Mouse (Mus musculus): Measurements from ENCODE around the gene Pdik1l. TPM values are rescaled to one million over a fixed set of nuclear protein-coding genes. Genes with fewer than 3 reads are reported as not detected.

The Pdik1l gene
- total and polyA plus RNA-seq, 3 experiments, result 12.1 to 14.6 (median 13.7) TPM

DNA sequence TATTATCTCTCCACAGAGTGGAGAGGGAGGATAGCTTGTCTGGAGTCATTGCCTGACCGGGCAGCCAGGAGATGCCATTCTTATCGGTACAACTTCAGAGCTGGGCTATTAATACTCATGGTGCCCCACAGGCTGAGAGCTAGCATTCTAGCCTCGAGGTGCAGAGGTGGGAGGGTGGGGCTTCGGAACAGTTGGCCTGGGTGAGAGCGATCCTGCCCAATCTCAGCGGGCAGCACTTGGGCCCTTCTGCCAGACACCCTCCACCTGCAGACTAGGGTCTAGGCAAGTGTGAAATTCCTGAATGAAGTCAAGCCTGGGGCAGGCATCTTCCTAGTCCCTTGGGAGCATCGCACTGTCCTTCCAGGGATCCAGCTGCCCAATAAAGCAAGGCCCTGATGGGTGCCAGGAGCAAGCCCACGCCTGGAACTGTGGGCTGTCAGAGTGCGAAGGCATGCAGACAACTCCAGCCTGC, 6.0 kb upstream of the Pdik1l start:
- in situ Hi-C loops (cut with MboI; ENCODE audit: low pct_ligation_motif_present, low pct_unique_long_range_greater_than_20kb, low sequenced_read_pairs), result no loop called here
- peaks cover 3% of the 10 kb centered on the region for H3K9me3 ChIP-seq (replicated peaks; ENCODE audit: low read length)
- TF ChIP-seq MAZ (IDR thresholded peaks at IDR 0.05; ENCODE audit: low read depth, low read length), result no peak
- no peak for TF ChIP-seq JUND (conservative IDR thresholded peaks at IDR 0.05; ENCODE audit: low read depth, low read length)
- TF ChIP-seq MAX (IDR thresholded peaks at IDR 0.05; ENCODE audit: low read length), result no peak
- no peak for TF ChIP-seq ETS1 (conservative IDR thresholded peaks at IDR 0.05; ENCODE audit: low read depth, low read length)
- TF ChIP-seq RCOR1 (conservative IDR thresholded peaks at IDR 0.05; ENCODE audit: low read depth, low read length), result no peak
- TF ChIP-seq HCFC1 (IDR thresholded peaks at IDR 0.05; ENCODE audit: low read depth, low read length), result no peak
- no peak for TF ChIP-seq MXI1 (IDR thresholded peaks at IDR 0.05; ENCODE audit: low read depth, low read length)
- TF ChIP-seq NELFE (IDR thresholded peaks at IDR 0.05; ENCODE audit: low read depth, low read length), result no peak
- no peak for TF ChIP-seq TBP (conservative IDR thresholded peaks at IDR 0.05; ENCODE audit: low read depth, low read length)
- H3K4me1 ChIP-seq (ENCODE audit: control insufficient read depth in 1 of 2, insufficient read depth in 2 of 2), result peaks cover 0 to 2% of the 10 kb centered on the region in 2 experiments; a peak in 2 of 4 replicates
- H3K36me3 ChIP-seq (replicated peaks in 1 of 2; ENCODE audit: control insufficient read depth in 1 of 2, insufficient read depth in 1 of 2, low read length in 1 of 2), result no peaks in the 10 kb centered on the region
- H3K27ac ChIP-seq (ENCODE audit: insufficient read depth, low read depth), result no peak overlapping the region
- no peak for DNase-seq (ENCODE audit: extremely low read depth)
- H3K27me3 ChIP-seq (replicated peaks), result peaks cover 10% of the 10 kb centered on the region
- H3K79me2 ChIP-seq (replicated peaks; ENCODE audit: control insufficient read depth, extremely low read depth, insufficient read depth, poor library complexity, severe bottlenecking), result no peaks in the 10 kb centered on the region
- dilution Hi-C loops (cut with MboI; ENCODE audit: extremely low pct_ligation_motif_present, extremely low pct_unique_long_range_greater_than_20kb, low sequenced_read_pairs), result no loop called here
- no peak overlapping the region for H3K4me2 ChIP-seq (ENCODE audit: insufficient read depth, low read depth, poor library complexity, severe bottlenecking)
- H3K4me3 ChIP-seq (replicated peaks in 1 of 3; ENCODE audit: low read depth in 2 of 3, low read length in 2 of 3, poor library complexity in 1 of 3), result no peak overlapping the region
- H3K9ac ChIP-seq (ENCODE audit: insufficient read depth, low read depth), result no peak overlapping the region

DNA sequence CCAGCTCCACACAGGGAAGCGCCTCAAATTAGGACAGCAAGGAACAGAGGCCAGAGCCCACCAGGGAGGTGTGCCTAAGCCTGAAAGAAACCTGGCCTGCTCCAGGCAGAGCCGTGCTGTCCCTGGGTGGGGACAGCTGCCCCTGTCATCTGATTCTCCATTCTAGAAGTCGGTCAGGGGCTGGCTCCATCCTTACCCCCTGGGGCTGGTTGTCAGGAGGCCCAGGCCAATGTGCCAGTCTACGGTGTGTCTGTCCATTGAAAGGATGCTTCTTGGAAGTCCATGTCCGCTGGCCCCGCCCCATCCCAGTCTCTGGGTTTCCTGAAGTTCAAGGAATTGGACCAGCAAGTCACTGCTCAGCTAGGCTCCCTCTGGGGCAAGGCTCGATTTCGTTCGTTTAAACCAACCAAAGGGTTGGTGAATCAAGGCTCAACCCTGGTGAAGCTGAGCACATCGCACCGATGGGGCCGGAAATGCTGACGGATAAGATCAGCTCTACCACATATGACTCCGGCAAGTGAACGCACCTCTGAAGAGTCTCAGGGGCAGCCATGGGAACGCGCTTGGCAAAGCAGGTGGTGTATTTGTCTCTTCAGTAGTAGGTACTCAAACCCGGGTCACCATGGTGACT, 5.5 kb upstream of the Pdik1l start:
- no peak overlapping the region for H3K9ac ChIP-seq (ENCODE audit: insufficient read depth, low read depth)
- dilution Hi-C loops (cut with MboI; ENCODE audit: extremely low pct_ligation_motif_present, extremely low pct_unique_long_range_greater_than_20kb, low sequenced_read_pairs) (no loop called here), in situ Hi-C loops (cut with MboI; ENCODE audit: low pct_ligation_motif_present, low pct_unique_long_range_greater_than_20kb, low sequenced_read_pairs) (no loop called here)
- peaks cover 3% of the 10 kb centered on the region for H3K9me3 ChIP-seq (replicated peaks; ENCODE audit: low read length)
- H3K27me3 ChIP-seq (replicated peaks), result peaks cover 10% of the 10 kb centered on the region
- DNase-seq (ENCODE audit: extremely low read depth), result no peak
- no peak overlapping the region for H3K4me2 ChIP-seq (ENCODE audit: insufficient read depth, low read depth, poor library complexity, severe bottlenecking)
- no peak overlapping the region for H3K4me3 ChIP-seq (replicated peaks in 1 of 3; ENCODE audit: low read depth in 2 of 3, low read length in 2 of 3, poor library complexity in 1 of 3)
- no peak overlapping the region for H3K27ac ChIP-seq (ENCODE audit: insufficient read depth, low read depth)
- TF ChIP-seq E2F4 (IDR thresholded peaks at IDR 0.05; ENCODE audit: insufficient replicate concordance, low read depth, low read length), result no peak
- no peak for TF ChIP-seq TBP (conservative IDR thresholded peaks at IDR 0.05; ENCODE audit: low read depth, low read length)
- TF ChIP-seq RAD21 (IDR thresholded peaks at IDR 0.05; ENCODE audit: low read depth, low read length), result no peak
- TF ChIP-seq MYC (IDR thresholded peaks at IDR 0.05; ENCODE audit: low read depth, low read length), result no peak
- no peak for TF ChIP-seq ZC3H11A (IDR thresholded peaks at IDR 0.05; ENCODE audit: low read depth, low read length)
- TF ChIP-seq PAX5 (IDR thresholded peaks at IDR 0.05; ENCODE audit: low read length), result no peak
- TF ChIP-seq RCOR1 (conservative IDR thresholded peaks at IDR 0.05; ENCODE audit: low read depth, low read length), result no peak
- no peak for TF ChIP-seq ZNF384 (IDR thresholded peaks at IDR 0.05; ENCODE audit: low read depth, low read length)
- TF ChIP-seq USF1 (IDR thresholded peaks at IDR 0.05; ENCODE audit: low read depth, low read length), result no peak
- no peak for TF ChIP-seq MXI1 (IDR thresholded peaks at IDR 0.05; ENCODE audit: low read depth, low read length)
- no peak for TF ChIP-seq MAZ (IDR thresholded peaks at IDR 0.05; ENCODE audit: low read depth, low read length)
- TF ChIP-seq ZKSCAN1 (IDR thresholded peaks at IDR 0.05; ENCODE audit: borderline replicate concordance, low read depth, low read length), result no peak
- TF ChIP-seq MAFK (IDR thresholded peaks at IDR 0.05; ENCODE audit: insufficient replicate concordance, low read length), result no peak
- TF ChIP-seq TCF12 (IDR thresholded peaks at IDR 0.05; ENCODE audit: low read depth, low read length), result no peak
- no peak for TF ChIP-seq UBTF (IDR thresholded peaks at IDR 0.05; ENCODE audit: low read depth, low read length)
- H3K79me2 ChIP-seq (replicated peaks; ENCODE audit: control insufficient read depth, extremely low read depth, insufficient read depth, poor library complexity, severe bottlenecking), result no peaks in the 10 kb centered on the region
- H3K4me1 ChIP-seq (ENCODE audit: control insufficient read depth in 1 of 2, insufficient read depth in 2 of 2), result peaks cover 0 to 8% of the 10 kb centered on the region in 2 experiments; a peak in 2 of 4 replicates
- H3K36me3 ChIP-seq (replicated peaks in 1 of 2; ENCODE audit: control insufficient read depth in 1 of 2, insufficient read depth in 1 of 2, low read length in 1 of 2), result no peaks in the 10 kb centered on the region

Data from CH12.LX (cell line).